Mouse (Mus musculus) MEL (cell line): ENCODE results near the gene Tenm3.

Experiments used
- CTCF ChIP-seq, 3 experiments: IDR thresholded peaks in 2 of 3; conservative IDR thresholded peaks in 1 of 3; 2 replicates each; pipeline ENCODE4 v1.5.1; 2011 to 2012; ENCODE audit warnings: low read length in 3 of 3, low read depth in 2 of 3, mild to moderate bottlenecking in 2 of 3, improper control_type of control experiment in 1 of 3, inconsistent platforms in 1 of 3, mixed read lengths in 1 of 3, moderate library complexity in 1 of 3; ENCODE audit not compliant: control insufficient read depth in 1 of 3, insufficient read depth in 1 of 3, poor library complexity in 1 of 3, severe bottlenecking in 1 of 3
- SIN3A ChIP-seq: IDR thresholded peaks from 2 replicates; pipeline ENCODE4 v1.6.1; 2012; ENCODE audit warnings: low read length, improper control_type of control experiment, inconsistent platforms

GRCm38 (mm10) chr8:48240917-48241531 lies 602.7 kb downstream of the Tenm3 start:
- TF ChIP-seq CTCF (IDR thresholded peaks at IDR 0.05 in 2 of 3, conservative IDR thresholded peaks at IDR 0.05 in 1 of 3; ENCODE audit: control insufficient read depth in 1 of 3, insufficient read depth in 1 of 3, low read depth in 2 of 3, low read length in 3 of 3, poor library complexity in 1 of 3, severe bottlenecking in 1 of 3) (no peak), SIN3A (no peak)
